Mouse (Mus musculus) olfactory bulb, adult 2 months (tissue): ENCODE data around the gene Fam149b.

Experiments
- CTCF ChIP-seq: fragments of 200-500 bp; IDR thresholded peaks from 2 replicates; pipeline ENCODE4 v1.5.1; 2012; ENCODE audit warnings: low read depth, mild to moderate bottlenecking, low read length, moderate library complexity; ENCODE audit not compliant: insufficient read depth
- POLR2A ChIP-seq: fragments of 200-500 bp; IDR thresholded peaks from 2 replicates; pipeline ENCODE4 v1.6.1; 2012; ENCODE audit warnings: mild to moderate bottlenecking, low read depth, low read length, moderate library complexity; ENCODE audit not compliant: insufficient read depth

- TF ChIP-seq CTCF (no peak), POLR2A (no peak)
These were observed 52.1 kb downstream of the Fam149b start for GRCm38 (mm10) chr14:20400071-20400470.
